Mouse (Mus musculus) brain, embryonic 14.5 days (tissue): ENCODE results near the gene Ubash3a. TPM values are rescaled to one million over a fixed set of nuclear protein-coding genes. Genes with fewer than 3 reads are reported as not detected.

Experiments
- DNase-seq: peaks from one replicate; pipeline ENCODE4 v3.0.0-alpha.2; 2011; ENCODE audit warnings: low read depth
- CTCF ChIP-seq: fragments of 200-500 bp; IDR thresholded peaks from 2 replicates; pipeline ENCODE4 v1.5.1; 2012; ENCODE audit warnings: inconsistent platforms, mild to moderate bottlenecking, moderate library complexity, borderline replicate concordance; ENCODE audit not compliant: insufficient read depth, insufficient read length; ENCODE audit errors: extremely low read depth
- POLR2A ChIP-seq: fragments of 200-500 bp; IDR thresholded peaks from 2 replicates; pipeline ENCODE4 v1.6.1; 2012; ENCODE audit warnings: mild to moderate bottlenecking, inconsistent platforms, borderline replicate concordance; ENCODE audit not compliant: poor library complexity, insufficient read depth, insufficient read length, severe bottlenecking; ENCODE audit errors: extremely low read depth
- polyA plus RNA-seq: library from polyadenylated mRNA; depleted of rRNA; stranded (reverse); fragments of >200 nt; gene quantifications from 2 replicates; pipeline ENCODE4 v1.2.3, GENCODE M21; 2012; rRNA removed

The Ubash3a gene
- polyA plus RNA-seq = 0.03 TPM in 1 of 2 replicates, not detected in the other

GRCm38 (mm10) chr17:31207771-31208334 is at the start of gene Ubash3a:
Gene Ubash3a, plus strand, starts transcription at chr17:31207873.
- TF ChIP-seq CTCF (no peak), POLR2A (no peak)
- no peak for DNase-seq

DNA sequence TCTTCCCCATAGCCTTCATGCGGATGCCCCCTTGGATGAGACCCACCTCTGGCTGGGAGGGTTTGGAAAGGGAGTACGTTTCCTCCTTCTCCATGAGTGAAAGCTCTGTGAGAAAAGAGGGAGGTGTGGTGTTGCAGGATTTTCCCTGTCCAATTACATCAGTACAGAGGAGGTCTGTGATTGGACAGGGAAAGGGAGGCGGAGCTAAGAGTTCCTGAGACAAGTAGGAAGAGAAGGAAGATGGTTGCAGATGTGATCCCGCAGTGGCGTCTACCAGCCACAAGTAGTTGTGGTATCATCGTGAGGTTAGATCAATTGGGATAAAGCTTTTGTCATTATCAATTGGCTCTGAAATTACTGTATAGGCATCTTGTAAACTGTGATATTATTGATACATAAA is 49.8 kb upstream of the Ubash3a start:
- no peak for DNase-seq
- TF ChIP-seq CTCF (no peak), POLR2A (no peak)

DNA sequence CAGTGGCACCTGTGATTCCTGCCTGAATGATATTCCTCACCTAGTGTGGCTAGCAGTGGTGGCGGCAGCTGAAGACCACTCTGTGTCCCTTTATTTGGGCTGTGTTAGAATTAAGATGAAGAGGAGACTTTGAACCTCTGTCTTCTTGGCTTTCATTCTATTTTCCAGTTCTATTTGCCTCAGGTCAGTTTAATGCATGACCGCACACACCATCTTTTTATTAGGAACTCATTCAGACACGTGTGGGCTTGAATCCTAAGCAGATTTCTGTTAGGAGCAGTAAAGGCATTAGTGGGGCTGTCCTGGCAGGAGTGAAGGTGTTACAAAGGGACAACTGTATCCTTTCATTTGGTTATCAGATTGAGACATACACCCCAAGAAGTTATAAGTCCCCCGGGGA is 47.4 kb upstream of the Ubash3a start:
- DNase-seq = no peak
- TF ChIP-seq POLR2A (no peak), CTCF (no peak)

GRCm38 (mm10) chr17:31162607-31163006 is 45.1 kb upstream of the Ubash3a start:
- no peak for DNase-seq
- no peak for TF ChIP-seq POLR2A
- no peak for TF ChIP-seq CTCF

DNA sequence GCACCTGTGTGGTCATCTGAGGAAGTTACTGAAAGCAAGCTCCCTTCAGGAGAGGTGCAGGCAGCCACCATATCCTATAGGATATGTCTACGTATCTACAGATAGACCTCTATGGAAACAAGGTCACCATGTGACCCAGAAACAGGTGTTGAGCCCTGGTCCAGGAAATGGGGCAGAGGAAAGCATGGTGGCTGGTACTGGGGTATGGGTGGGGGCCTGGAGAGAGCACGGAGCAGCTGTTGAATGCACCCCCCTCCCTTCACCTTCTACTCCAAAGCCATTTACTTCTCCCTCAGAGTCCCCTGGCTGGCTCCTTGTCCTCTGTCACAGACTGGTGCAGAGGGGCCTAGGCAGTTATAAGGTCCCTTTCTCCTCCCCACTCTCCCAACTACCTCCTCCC is 43.9 kb upstream of the Ubash3a start:
- TF ChIP-seq POLR2A (no peak), CTCF (no peak)
- DNase-seq = no peak

GRCm38 (mm10) chr17:31165127-31165526 is 42.5 kb upstream of the Ubash3a start, which contains the start of gene Tff1:
Gene Tff1, minus strand, starts transcription at chr17:31165277.
- no peak for TF ChIP-seq CTCF
- no peak for DNase-seq

DNA sequence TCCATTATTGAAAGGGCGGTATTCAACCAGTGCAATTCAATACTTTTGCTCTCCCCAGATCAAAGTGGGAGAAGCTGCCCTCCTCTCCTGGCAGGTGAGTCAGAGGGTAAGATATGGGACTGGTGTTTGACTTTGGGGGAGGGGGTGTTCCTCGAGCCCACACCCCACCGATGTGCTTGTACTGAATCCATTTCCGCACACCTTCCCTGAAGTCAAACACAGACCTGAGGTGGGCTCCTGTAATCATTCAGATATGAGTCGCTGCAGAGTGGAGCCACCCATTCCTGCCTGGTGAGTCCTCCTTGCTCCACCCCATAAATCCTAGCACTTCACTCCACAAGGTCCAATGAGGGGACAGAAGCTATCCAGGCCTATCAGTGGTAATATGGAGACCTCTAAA is 37.9 kb upstream of the Ubash3a start:
- no peak for TF ChIP-seq CTCF
- no peak for TF ChIP-seq POLR2A
- no peak for DNase-seq

GRCm38 (mm10) chr17:31176321-31176720 is 31.4 kb upstream of the Ubash3a start:
- no peak for DNase-seq
- TF ChIP-seq CTCF (no peak), POLR2A (no peak)

- no peak for DNase-seq
- TF ChIP-seq POLR2A (no peak), CTCF (no peak)
Measured at GRCm38 (mm10) chr17:31181490-31181889, 26.2 kb upstream of the Ubash3a start.

GRCm38 (mm10) chr17:31183180-31183974 is 24.3 kb upstream of the Ubash3a start:
- DNase-seq = no peak
- TF ChIP-seq CTCF (no peak), POLR2A (no peak)

GRCm38 (mm10) chr17:31184269-31184990 is 23.2 kb upstream of the Ubash3a start:
- no peak for TF ChIP-seq CTCF
- no peak for TF ChIP-seq POLR2A
- DNase-seq = no peak
